Comparison of ENCODE assay signal across 8 mouse cellular contexts in genomic region chr1:55383114-55383773, GRCm38 (mm10). TPM values are rescaled to one million over a fixed set of nuclear protein-coding genes. Genes with fewer than 3 reads are reported as not detected.
DNase-seq lines count a peak whose midpoint lies in the region; ATAC-seq and TF ChIP-seq lines count a peak whose summit lies in the region.

No protein-coding gene starts in this region.

- DNase-seq in ZHBTc4 (ENCODE audit: low read depth, low spot score): peak; percentile 94
- peak; percentile 94 for DNase-seq in cerebellum, postnatal 10 days
- peak; percentile 69 to 73 for DNase-seq in frontal cortex, postnatal 25 days (ENCODE audit: low spot score in 2 of 2)
- DNase-seq in hindbrain, postnatal 0 days (ENCODE audit: low spot score): peak; percentile 86
- DNase-seq in left cerebral cortex, postnatal 10 days (ENCODE audit: extremely low spot score in 1 of 2, low spot score in 2 of 2): peak; percentile 71 to 86
- peak; percentile 98 for DNase-seq in midbrain, embryonic 11.5 days (ENCODE audit: low spot score, missing footprints)
- DNase-seq in right cerebral cortex, postnatal 36 days (ENCODE audit: low spot score in 2 of 2): peak; percentile 63 to 74

- intact Hi-C loops in left cerebral cortex, postnatal 10 days (cut with DNase I): loop anchor here (2.0 kb wide), 2 partner anchors 82 to 144 kb away; no protein-coding TSS in a partner anchor

- no peak overlapping the region for H3K9ac ChIP-seq in hindbrain, postnatal 0 days (replicated peaks; ENCODE audit: low read length)
- H3K9ac ChIP-seq in midbrain, embryonic 11.5 days (ENCODE audit: low read length): no peak overlapping the region

- H3K9me3 ChIP-seq in hindbrain, postnatal 0 days (ENCODE audit: low read length): no peaks in the 10 kb centered on the region
- no peaks in the 10 kb centered on the region for H3K9me3 ChIP-seq in midbrain, embryonic 11.5 days (ENCODE audit: control insufficient read depth, low read length)

- H3K27me3 ChIP-seq in hindbrain, postnatal 0 days (ENCODE audit: insufficient read depth, low read length): no peaks in the 10 kb centered on the region
- H3K27me3 ChIP-seq in midbrain, embryonic 11.5 days (ENCODE audit: control insufficient read depth, insufficient read depth, low read length): no peaks in the 10 kb centered on the region

- TF ChIP-seq CTCF in hindbrain, postnatal 0 days (IDR thresholded peaks at IDR 0.05; ENCODE audit: low read depth): peak; percentile 92

- H3K4me2 ChIP-seq in hindbrain, postnatal 0 days (ENCODE audit: low read depth, low read length): 0 out of 2 replicates have a peak overlapping the region, but pooled peaks have one; percentile 10
- H3K4me2 ChIP-seq in midbrain, embryonic 11.5 days: no peak overlapping the region

- no peaks in the 10 kb centered on the region for H3K4me1 ChIP-seq in hindbrain, postnatal 0 days (ENCODE audit: insufficient read depth, low read length)
- H3K4me1 ChIP-seq in midbrain, embryonic 11.5 days (ENCODE audit: control insufficient read depth, insufficient read depth, low read length): peaks cover 2% of the 10 kb centered on the region; the same call in 1 of the 2 replicates

- H3K4me3 ChIP-seq in hindbrain, postnatal 0 days (ENCODE audit: low read length): no peak overlapping the region
- no peak overlapping the region for H3K4me3 ChIP-seq in midbrain, embryonic 11.5 days (ENCODE audit: low read depth, low read length)

- peak; percentile 82 for ATAC-seq in hindbrain, postnatal 0 days
- ATAC-seq in midbrain, embryonic 11.5 days (ENCODE audit: low FRiP score): peak; percentile 94
- no peak for ATAC-seq in erythroid progenitor cell, adult 5-6 weeks (replicated peaks; ENCODE audit: low FRiP score, poor library complexity, severe bottlenecking)

- H3K27ac ChIP-seq in hindbrain, postnatal 0 days: no peak overlapping the region
- H3K27ac ChIP-seq in midbrain, embryonic 11.5 days (ENCODE audit: low read depth, low read length): no peak overlapping the region

- H3K36me3 ChIP-seq in hindbrain, postnatal 0 days (ENCODE audit: insufficient read depth, low read length): no peaks in the 10 kb centered on the region
- H3K36me3 ChIP-seq in midbrain, embryonic 11.5 days (ENCODE audit: control insufficient read depth, insufficient read depth, low read length): no peaks in the 10 kb centered on the region

- WGBS in hindbrain, postnatal 0 days: 15% methylated on average over 9 of the region's 9 CpGs
- 13% methylated on average over 9 of the region's 9 CpGs for WGBS in midbrain, embryonic 11.5 days

RNA-seq across cellular contexts. Expression of gene Boll, which starts 20.0 kb away (rescaled TPM):
- not detected in 2 replicates for total RNA-seq in hindbrain, postnatal 0 days (2014; rRNA removed)
- polyA plus RNA-seq in hindbrain, postnatal 0 days (2015; fragmentation: Nextera tagmentation; extraction: Ambion mirVana): 0.29 and 0.49 TPM in 2 replicates
- total RNA-seq in left cerebral cortex, postnatal 10 days (2021): not detected
- 0.33 TPM in 1 of 2 replicates, not detected in the other for polyA plus RNA-seq in midbrain, embryonic 11.5 days (2014; fragmentation: Nextera tagmentation; extraction: Ambion mirVana)
- not detected in 2 replicates for total RNA-seq in erythroid progenitor cell, adult 5-6 weeks (2015; ENCODE audit: low replicate concordance)
- not detected in 2 replicates for total RNA-seq in erythroid progenitor cell, adult 5-6 weeks (2017; ENCODE audit: low replicate concordance)

RNA-seq across cellular contexts. Expression of gene Plcl1, which starts 22.5 kb away (rescaled TPM):
- 7.2 and 8.2 TPM in 2 replicates for total RNA-seq in hindbrain, postnatal 0 days (2014; rRNA removed)
- polyA plus RNA-seq in hindbrain, postnatal 0 days (2015; fragmentation: Nextera tagmentation; extraction: Ambion mirVana): 4.0 and 4.3 TPM in 2 replicates
- total RNA-seq in left cerebral cortex, postnatal 10 days (2021): 10 to 100 TPM; 14.1 to 14.7 TPM
- polyA plus RNA-seq in midbrain, embryonic 11.5 days (2014; fragmentation: Nextera tagmentation; extraction: Ambion mirVana): 1.7 TPM in 2 replicates
- under 0.01 and 1.7 TPM in 2 replicates for total RNA-seq in erythroid progenitor cell, adult 5-6 weeks (2015; ENCODE audit: low replicate concordance)
- total RNA-seq in erythroid progenitor cell, adult 5-6 weeks (2017; ENCODE audit: low replicate concordance): 0.53 TPM in 1 of 2 replicates, not detected in the other
